Mouse (Mus musculus) heart, embryonic 10.5 days (tissue): ENCODE measurements around the gene Tead1. TPM values are rescaled to one million over a fixed set of nuclear protein-coding genes. Genes with fewer than 3 reads are reported as not detected.

ENCODE experiments used
- DNase-seq: peaks from one replicate; pipeline ENCODE4 v3.0.0-alpha.2; 2017; ENCODE audit warnings: low spot score
- H3K27ac ChIP-seq: fragments of 300-500 bp; sonication (generic); 2 replicates; pipeline ENCODE4 v1.5.1; 2016; ENCODE audit warnings: mild to moderate bottlenecking
- H3K27me3 ChIP-seq: fragments of 300-500 bp; sonication (generic); 2 replicates; pipeline ENCODE4 v1.6.1; 2016; ENCODE audit warnings: mild to moderate bottlenecking; ENCODE audit not compliant: poor library complexity, insufficient read depth, severe bottlenecking
- H3K36me3 ChIP-seq: fragments of 300-500 bp; sonication (generic); 2 replicates; pipeline ENCODE4 v1.6.1; 2016; ENCODE audit warnings: mild to moderate bottlenecking, moderate library complexity
- H3K4me1 ChIP-seq: fragments of 300-500 bp; sonication (generic); 2 replicates; pipeline ENCODE4 v1.6.1; 2016; ENCODE audit warnings: mild to moderate bottlenecking
- H3K4me3 ChIP-seq: fragments of 300-500 bp; sonication (generic); 2 replicates; pipeline ENCODE4 v1.5.1; 2016; ENCODE audit warnings: mild to moderate bottlenecking, moderate library complexity
- H3K9me3 ChIP-seq: fragments of 300-500 bp; sonication (generic); 2 replicates; pipeline ENCODE4 v1.6.1; 2016; ENCODE audit warnings: mild to moderate bottlenecking, moderate library complexity
- WGBS: fragments of 180-500 bp; shearing (Covaris S2); methylation state at CpG from one replicate; pipeline ENCODE4 v1.1.7; 2016; 5-methylcytosine and 5-hydroxymethylcytosine counted together
- polyA plus RNA-seq: library from polyadenylated mRNA; unstranded; fragments of >200 nt; fragmentation: Nextera tagmentation; extraction: Ambion mirVana; gene quantifications from 2 replicates; pipeline ENCODE4 v1.2.1, GENCODE M21; 2016

The Tead1 gene
- polyA plus RNA-seq, 1 experiment from 2014 or later, result 19.7 TPM

DNA sequence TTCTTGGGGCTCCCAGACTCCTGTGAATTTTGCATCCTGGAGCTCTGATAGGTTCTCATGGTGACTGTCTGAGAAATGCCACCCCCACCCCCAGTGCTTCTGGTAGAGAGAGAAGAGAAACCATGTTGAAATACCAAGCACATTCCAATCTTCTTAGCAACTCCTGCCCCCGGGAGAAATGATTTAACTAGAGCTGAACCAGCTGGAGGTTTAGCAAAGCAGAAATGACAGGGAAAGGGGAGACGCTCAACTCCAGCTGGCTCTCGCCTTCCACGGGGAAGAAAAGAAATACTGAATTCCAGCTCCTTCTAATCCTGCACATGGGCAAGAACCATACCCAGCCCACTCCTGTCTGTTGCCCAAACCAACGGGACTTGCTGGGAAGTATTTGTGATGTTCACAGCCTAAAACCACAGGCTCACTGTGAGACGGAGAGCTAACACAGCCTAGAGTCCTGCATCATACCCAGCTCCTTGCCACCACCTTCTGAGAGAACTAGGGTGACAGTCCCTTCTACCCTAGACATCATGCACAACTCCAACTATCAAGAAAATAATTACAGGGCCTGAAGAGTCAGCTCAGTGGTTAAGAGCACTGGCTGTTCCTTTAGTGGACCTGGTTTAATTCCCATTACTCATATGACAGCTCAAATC lies 15.7 kb upstream of the Tead1 start:
- peaks cover 52% of the 10 kb centered on the region for H3K4me1 ChIP-seq
- DNase-seq, result peak; percentile 89
- H3K36me3 ChIP-seq, result no peaks in the 10 kb centered on the region
- H3K9me3 ChIP-seq, result no peaks in the 10 kb centered on the region
- 22% methylated on average over 6 of the region's 6 CpGs for WGBS
- no peaks in the 10 kb centered on the region for H3K27me3 ChIP-seq
- peak overlapping the region; percentile 37; the same call in 1 of the 2 replicates for H3K4me3 ChIP-seq
- peak overlapping the region; percentile 87 for H3K27ac ChIP-seq

DNA sequence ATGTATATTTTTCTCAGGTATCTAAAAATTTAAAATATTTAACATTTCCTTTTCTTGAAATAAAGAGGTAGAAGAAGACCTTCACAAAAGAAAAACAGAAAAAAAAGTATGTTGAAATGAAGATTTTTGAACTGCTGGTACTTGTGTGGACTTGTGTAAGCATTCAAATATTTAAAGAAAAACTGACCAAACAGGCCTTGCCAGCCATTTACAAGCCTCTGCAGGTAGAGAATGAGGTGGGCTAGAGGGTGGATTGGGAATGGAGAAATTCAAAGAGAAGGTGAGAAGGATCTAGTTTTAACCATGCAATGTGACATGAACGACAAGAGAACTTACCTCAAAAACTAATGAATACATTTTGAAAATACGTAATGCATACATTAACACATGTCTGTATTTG lies 9.1 kb upstream of the Tead1 start:
- Histone ChIP-seq H3K27ac (no peak overlapping the region), H3K27me3 (no peaks in the 10 kb centered on the region), H3K4me3 (no peak overlapping the region), H3K9me3 (no peaks in the 10 kb centered on the region), H3K36me3 (no peaks in the 10 kb centered on the region), H3K4me1 (peaks cover 7% of the 10 kb centered on the region; the same call in 1 of the 2 replicates)
- 77% methylated on average over 2 of the region's 2 CpGs for WGBS
- DNase-seq, result no peak

DNA sequence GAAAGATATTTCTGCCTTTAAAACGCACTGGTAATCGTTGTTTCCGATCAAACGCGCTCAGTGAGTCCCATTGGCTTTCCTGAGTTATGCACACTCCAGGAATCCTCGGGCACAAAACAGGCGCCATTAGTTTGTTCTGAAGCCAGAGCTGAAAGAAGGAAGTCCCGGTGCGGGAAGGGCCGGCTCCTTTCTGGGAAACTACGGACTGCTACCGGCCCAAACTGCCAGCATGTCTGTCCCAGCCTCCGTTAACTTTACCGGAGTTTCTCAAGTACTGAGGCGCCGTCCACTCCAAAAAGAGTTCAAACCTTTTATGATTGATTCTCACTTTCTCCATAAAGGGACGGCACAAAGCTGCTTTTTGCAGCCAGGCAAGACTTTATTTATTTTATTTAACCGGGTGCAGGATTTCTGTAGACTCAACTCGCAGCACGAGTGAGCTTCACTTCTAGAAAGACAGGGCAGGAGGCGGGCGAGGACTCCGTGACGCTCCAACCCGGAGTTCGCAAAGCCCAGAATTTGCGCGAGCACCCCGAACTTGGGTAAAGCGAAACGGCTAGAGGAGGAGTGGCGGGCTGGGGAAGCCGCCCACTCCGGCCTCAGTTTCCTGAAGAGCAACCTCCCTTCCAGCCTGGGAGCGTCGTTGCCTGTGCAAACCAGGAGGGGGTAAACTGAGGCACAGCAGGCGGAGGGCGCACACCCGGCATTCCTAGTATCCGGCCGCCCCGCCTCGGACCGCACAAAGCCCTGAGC lies 524 bp upstream of the Tead1 start:
- Histone ChIP-seq H3K27ac (peak overlapping the region; percentile 100), H3K27me3 (no peaks in the 10 kb centered on the region), H3K36me3 (no peaks in the 10 kb centered on the region), H3K9me3 (no peaks in the 10 kb centered on the region), H3K4me1 (peaks cover 38% of the 10 kb centered on the region), H3K4me3 (peak overlapping the region; percentile 94)
- WGBS, result under 1% methylated on average over 44 of the region's 44 CpGs
- DNase-seq, result peak; percentile 84

DNA sequence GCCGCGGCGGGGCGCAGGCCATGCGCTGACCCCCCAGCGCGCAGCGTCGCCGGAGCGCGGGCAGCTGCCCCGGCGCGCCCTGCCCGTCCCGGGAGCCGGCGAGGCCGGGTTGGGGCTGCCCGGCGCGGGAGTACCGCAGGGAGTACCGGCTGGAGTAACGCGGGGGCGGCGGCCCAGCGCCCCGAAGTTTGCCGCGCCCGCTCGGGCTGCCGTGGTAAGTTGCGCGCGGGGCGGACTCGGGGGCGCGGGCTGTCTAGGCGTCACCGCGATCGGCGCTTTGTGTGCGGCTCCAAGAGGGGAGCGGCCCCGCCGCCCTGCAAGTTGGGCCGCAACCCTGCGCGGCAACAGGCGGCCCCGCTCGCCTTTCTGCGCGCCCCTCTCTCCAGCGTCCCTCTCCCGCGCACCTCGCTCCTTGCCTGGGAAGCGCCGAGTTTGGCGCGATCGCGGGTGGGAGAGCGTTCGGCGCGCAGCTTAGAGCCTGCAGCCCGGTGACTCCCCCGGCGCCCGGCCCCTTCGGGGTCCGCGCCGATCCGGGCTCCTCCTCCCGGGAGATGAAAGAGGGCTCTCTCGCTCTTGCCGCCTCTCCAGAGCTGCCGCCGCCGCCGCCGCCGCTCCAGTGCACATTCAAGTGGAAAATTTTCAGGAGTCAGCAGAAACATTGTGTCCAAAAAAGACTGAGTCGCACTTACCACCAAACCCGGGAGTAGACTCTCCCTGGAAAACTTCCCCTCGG lies 561 bp downstream of the Tead1 start:
- Histone ChIP-seq H3K36me3 (no peaks in the 10 kb centered on the region), H3K27me3 (no peaks in the 10 kb centered on the region), H3K4me1 (peaks cover 41% of the 10 kb centered on the region), H3K9me3 (no peaks in the 10 kb centered on the region), H3K4me3 (peak overlapping the region; percentile 94), H3K27ac (peak overlapping the region; percentile 100)
- DNase-seq, result peak; percentile 87
- WGBS, result 1% methylated on average over 88 of the region's 95 CpGs

DNA sequence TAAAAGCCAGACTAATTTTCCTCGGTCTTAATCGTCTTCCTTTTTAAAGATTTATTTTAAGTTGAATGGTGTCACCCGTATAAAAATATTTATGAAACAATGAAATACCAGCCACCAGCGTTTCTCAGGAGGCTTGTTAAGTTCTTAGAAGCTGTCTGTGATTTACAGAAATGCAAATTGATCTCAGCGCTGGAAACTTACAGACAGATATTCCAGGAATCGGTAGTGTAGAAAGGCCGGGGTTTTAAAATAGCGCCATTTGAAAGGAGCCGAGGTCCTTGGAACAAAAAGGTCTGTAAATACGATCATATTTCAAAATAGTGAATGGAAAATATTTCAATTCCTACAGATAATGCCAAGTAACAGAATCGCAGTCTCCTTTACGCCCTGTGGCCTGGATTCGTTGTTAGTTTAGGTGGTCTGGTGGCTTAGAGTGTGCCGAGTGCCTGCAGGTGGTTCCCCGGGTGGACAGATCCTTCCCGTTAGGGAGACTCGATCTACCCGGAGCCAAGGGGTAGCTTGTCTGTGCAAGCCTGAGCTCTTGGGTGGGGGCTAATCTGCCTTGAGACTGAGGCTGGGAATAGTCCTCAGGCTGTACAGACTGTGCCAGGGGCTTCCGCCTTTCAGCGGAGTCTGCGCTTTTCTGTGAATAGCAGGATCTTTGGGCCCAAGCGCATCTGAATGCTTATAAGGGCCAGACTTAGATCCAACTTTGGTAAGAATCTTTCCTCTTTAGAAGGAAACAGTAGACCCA lies 1.6 kb downstream of the Tead1 start:
- 2% methylated on average over 22 of the region's 22 CpGs for WGBS

DNA sequence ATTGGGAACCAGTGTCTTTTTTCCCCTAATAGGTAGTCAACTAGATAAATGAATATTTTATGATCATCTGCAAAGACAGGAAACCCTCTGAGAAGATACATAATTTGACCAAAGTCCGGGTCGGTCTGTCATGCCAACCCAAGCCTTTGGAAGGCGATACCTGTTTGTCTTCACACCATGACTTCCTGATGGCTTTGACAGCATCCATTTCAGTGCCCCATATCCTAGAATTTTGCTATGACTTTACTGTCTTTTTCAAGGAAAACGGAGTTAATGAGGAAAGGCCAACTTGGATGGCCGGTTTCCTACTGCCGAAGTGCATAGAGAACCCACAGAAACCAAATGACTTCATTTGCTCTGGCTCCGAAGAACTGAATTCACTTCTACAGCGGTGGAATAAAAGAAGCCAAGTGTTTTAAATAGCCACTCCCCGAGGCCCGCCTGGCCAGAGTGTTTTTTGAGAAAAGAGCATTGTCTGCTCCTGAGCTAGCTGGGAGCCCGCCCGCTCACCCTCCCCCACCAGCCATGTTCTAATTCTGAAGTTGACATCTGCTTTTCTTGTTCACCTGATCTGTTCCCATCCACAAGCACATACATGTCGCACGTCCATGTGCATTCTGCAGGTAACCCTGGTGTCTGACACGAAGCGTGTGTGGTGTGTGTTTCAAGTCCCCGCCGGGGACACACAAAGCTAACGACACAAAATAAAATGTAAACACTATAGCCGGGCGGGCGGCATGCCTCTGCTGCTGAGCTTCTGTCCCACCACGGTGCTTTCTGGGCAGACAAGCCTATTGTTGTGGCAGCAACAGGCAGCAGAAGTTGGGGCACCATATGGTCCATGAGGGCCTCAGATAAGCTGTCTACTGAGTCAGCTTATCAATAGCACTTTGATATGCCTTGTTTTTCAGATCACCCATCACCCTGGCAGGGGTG lies 5.8 kb downstream of the Tead1 start:
- H3K4me3 ChIP-seq, result peak overlapping the region; percentile 48

More for the DNA sequence above, 1.6 kb downstream of the Tead1 start:
- Histone ChIP-seq H3K4me3 (peak overlapping the region; percentile 94), H3K27me3 (no peaks in the 10 kb centered on the region), H3K4me1 (peaks cover 51% of the 10 kb centered on the region), H3K9me3 (no peaks in the 10 kb centered on the region), H3K27ac (peak overlapping the region; percentile 100), H3K36me3 (no peaks in the 10 kb centered on the region)
- peak; percentile 85 for DNase-seq

DNA sequence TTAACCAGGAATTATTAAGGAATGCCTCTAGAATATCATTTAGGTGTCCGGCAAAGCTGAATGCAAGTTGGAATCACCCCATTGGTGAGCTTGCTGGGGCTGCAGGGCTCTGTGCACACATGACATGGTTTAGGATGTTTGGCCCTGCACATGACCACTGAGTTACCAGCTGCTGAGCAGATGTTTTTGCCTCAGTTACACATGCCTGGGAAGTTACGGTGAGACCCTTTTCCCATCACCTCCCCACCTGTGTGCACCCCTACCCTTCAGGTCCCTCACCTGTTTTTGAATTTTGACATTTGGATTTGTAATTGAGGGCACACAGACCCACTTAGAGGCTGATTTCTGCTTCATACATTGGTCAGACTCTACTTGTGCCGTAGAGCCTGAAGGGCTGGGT lies 6.9 kb downstream of the Tead1 start:
- DNase-seq, result no peak
- Histone ChIP-seq H3K9me3 (no peaks in the 10 kb centered on the region), H3K4me3 (no peak overlapping the region; the same call in 1 of the 2 replicates), H3K36me3 (no peaks in the 10 kb centered on the region), H3K4me1 (peaks cover 94% of the 10 kb centered on the region), H3K27ac (peak overlapping the region; percentile 71), H3K27me3 (no peaks in the 10 kb centered on the region)
- WGBS, result 37% methylated on average over 3 of the region's 3 CpGs

More for the DNA sequence above, 5.8 kb downstream of the Tead1 start:
- DNase-seq, result no peak
- peaks cover 83% of the 10 kb centered on the region for H3K4me1 ChIP-seq
- peak overlapping the region; percentile 71 for H3K27ac ChIP-seq
- H3K36me3 ChIP-seq, result no peaks in the 10 kb centered on the region
- H3K9me3 ChIP-seq, result no peaks in the 10 kb centered on the region
- H3K27me3 ChIP-seq, result no peaks in the 10 kb centered on the region
- WGBS, result 6% methylated on average over 23 of the region's 23 CpGs

DNA sequence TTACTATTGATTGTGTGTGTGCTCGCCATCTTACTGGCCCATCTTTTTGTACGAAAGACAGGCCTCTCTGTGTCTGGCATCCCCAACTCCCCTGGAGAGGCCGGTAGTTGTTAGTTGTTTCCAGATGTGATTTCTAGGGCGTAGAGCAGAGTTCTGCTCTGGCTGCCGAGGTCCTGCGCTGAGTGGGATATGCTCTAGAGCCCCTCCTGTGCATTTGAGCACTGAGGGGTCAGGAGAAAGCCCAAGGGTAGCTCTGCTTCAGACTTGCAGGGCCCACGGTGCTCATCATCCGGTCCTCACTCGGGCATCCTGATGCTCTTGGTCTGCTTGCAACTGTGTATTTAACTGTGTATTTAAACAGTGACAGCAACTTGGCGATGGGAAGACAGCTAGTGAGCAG lies 7.5 kb downstream of the Tead1 start:
- peak overlapping the region; percentile 71 for H3K27ac ChIP-seq
- 19% methylated on average over 10 of the region's 10 CpGs for WGBS
- peaks cover 99% of the 10 kb centered on the region for H3K4me1 ChIP-seq
- no peak for DNase-seq
- H3K9me3 ChIP-seq, result no peaks in the 10 kb centered on the region
- H3K27me3 ChIP-seq, result no peaks in the 10 kb centered on the region
- peak overlapping the region; percentile 13; the same call in 1 of the 2 replicates for H3K4me3 ChIP-seq
- H3K36me3 ChIP-seq, result no peaks in the 10 kb centered on the region

DNA sequence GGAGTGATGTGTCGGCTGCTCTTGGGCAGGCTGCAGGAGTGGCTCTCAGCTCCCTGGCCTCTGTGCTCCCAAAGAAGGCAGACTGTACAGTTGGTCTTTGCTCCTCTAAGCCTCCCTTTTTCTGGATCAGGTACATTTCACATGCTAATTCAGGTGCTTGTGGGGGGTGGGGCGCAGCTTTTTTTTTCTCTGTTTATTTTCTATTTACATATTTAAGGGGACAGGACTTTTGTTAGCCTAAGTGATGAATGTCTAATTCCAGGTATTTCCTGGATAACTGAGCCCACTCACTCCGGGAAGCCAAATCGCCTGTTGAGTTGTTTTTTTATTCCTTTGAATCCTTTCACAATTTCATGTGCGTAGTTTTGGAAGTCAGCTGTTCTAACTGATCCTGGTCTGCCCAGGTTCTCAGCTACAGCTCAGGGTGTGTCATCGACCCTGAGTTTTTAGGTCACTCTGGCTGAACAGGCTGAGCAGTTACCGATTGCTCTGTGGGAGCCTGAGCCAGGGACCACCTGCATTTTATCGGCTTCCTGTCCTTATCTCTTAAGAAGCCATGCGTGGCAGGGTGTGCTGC lies 9.4 kb downstream of the Tead1 start:
- DNase-seq, result no peak
- Histone ChIP-seq H3K27me3 (no peaks in the 10 kb centered on the region), H3K4me3 (0 out of 2 replicates have a peak overlapping the region, but pooled peaks have one; percentile 18), H3K9me3 (no peaks in the 10 kb centered on the region), H3K36me3 (no peaks in the 10 kb centered on the region), H3K4me1 (peaks cover 100% of the 10 kb centered on the region), H3K27ac (peak overlapping the region; percentile 71)
- 17% methylated on average over 9 of the region's 9 CpGs for WGBS

DNA sequence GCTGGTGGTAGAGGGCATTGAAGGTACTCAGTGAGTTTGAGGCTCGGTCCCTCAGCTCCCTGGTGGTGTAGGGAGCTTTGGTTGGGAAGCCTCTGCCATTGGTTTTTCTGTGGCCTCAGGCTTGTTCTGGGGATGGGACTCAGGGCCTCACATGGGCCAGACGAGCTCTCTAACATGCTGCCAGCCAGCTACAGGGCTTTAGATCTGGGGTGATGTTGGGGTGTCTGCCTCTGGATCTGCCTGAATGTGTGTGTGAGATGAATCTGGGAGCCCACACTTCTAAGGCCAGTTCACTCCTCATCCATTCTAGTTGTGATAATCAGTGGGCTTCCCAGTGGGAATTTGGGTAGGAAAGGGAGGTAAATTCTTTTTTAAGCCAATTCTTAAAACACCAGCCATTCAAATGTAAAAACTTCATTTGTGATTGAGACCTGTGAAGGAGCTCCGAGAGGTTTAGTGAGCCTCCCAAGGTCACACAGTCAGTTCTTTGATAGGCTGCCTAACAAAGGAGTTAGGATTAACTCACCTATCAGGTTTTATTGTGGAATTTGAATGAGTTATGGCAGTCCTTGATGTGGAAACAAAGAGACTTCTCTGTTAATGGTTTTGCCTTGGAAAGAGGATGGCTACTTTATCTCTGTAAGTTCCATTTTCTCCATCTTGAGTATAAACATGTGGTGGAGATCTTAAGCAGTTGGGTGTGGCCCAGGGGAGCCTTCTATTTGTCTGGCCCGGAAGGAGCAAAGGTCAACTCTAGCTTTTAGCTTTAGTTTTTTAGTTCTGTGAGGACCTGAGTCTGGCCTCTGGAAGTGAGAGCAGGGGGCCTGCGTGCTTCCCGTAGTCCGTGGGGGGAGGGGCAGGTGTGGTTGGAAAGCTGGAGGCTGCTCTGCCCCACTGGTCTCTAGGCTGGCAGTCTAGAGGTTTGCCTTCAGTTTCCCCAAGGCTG lies 12.0 kb downstream of the Tead1 start:
- H3K4me3 ChIP-seq, result no peak overlapping the region
- peaks cover 100% of the 10 kb centered on the region for H3K4me1 ChIP-seq
- peak overlapping the region; percentile 73 for H3K27ac ChIP-seq
- H3K27me3 ChIP-seq, result no peaks in the 10 kb centered on the region
- no peaks in the 10 kb centered on the region for H3K36me3 ChIP-seq
- no peak for DNase-seq
- WGBS, result 21% methylated on average over 7 of the region's 7 CpGs
- no peaks in the 10 kb centered on the region for H3K9me3 ChIP-seq
